Mouse (Mus musculus): ENCODE results near the gene Ubp1.

DNA sequence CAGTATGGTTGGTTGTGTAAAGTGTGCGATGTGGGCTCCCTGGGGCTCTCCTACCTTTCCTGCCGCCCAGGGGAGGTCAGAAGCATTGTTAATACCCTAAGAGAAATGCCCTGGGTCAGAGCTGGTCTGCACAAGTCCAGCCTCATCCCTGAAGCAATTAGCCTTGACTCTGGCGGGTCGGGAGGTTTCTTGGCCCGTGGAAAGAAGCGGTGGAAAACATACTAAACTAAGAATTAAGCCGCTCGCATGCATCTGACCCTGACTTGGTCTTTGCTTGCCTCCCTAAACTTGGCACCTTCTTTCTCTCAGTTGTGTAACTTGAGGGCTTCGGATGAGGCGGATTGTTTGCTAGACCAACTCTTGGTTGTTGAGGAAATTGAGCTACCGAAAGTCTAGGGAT, 1.8 kb downstream of the Ubp1 start:
- TF ChIP-seq CTCF (conservative IDR thresholded peaks at IDR 0.05; ENCODE audit: low read length) = no peak
- no peak for TF ChIP-seq POU5F1 (IDR thresholded peaks at IDR 0.05; ENCODE audit: borderline replicate concordance, low read length)
- no peak for TF ChIP-seq NANOG (IDR thresholded peaks at IDR 0.05; ENCODE audit: borderline replicate concordance, low read length)
